Mouse (Mus musculus): ENCODE results near the gene Grin2a. TPM values are rescaled to one million over a fixed set of nuclear protein-coding genes. Genes with fewer than 3 reads are reported as not detected.

Grin2a gene
- polyA plus RNA-seq, 2 experiments, result 0.64 to 2.0 TPM

- H3K4me3 ChIP-seq (replicated peaks; ENCODE audit: low read length), result no peak overlapping the region
- no peak overlapping the region for H3K4me2 ChIP-seq (replicated peaks; ENCODE audit: low read depth, low read length, severe bottlenecking)
- DNase-seq (ENCODE audit: low spot score), result no peak
- TF ChIP-seq POLR2A (IDR thresholded peaks at IDR 0.05; ENCODE audit: borderline replicate concordance, extremely low read depth, insufficient read depth, insufficient read length), result no peak
- H3K27me3 ChIP-seq (ENCODE audit: control insufficient read depth, insufficient read depth, low read length), result no peaks in the 10 kb centered on the region
- 84% methylated on average over 6 of the region's 6 CpGs for WGBS
- no peaks in the 10 kb centered on the region for H3K36me3 ChIP-seq (ENCODE audit: control insufficient read depth, insufficient read depth, low read length)
- H3K9ac ChIP-seq (ENCODE audit: low read depth, low read length, severe bottlenecking), result no peak overlapping the region
- H3K4me1 ChIP-seq (ENCODE audit: control insufficient read depth, insufficient read depth, low read length), result no peaks in the 10 kb centered on the region
- no peaks in the 10 kb centered on the region for H3K9me3 ChIP-seq (ENCODE audit: control insufficient read depth, low read length)
- no peak for ATAC-seq (ENCODE audit: low FRiP score, low read depth)
- H3K27ac ChIP-seq (replicated peaks; ENCODE audit: low read depth, low read length), result no peak overlapping the region
Observed at GRCm38 (mm10) chr16:9904443-9904842, 90.9 kb downstream of the Grin2a start.

- Histone ChIP-seq H3K4me2 (replicated peaks; ENCODE audit: low read depth, low read length, severe bottlenecking) (no peak overlapping the region), H3K36me3 (ENCODE audit: control insufficient read depth, insufficient read depth, low read length) (no peaks in the 10 kb centered on the region), H3K27me3 (ENCODE audit: control insufficient read depth, insufficient read depth, low read length) (no peaks in the 10 kb centered on the region), H3K9ac (ENCODE audit: low read depth, low read length, severe bottlenecking) (no peak overlapping the region), H3K9me3 (ENCODE audit: control insufficient read depth, low read length) (no peaks in the 10 kb centered on the region), H3K27ac (replicated peaks; ENCODE audit: low read depth, low read length) (no peak overlapping the region), H3K4me3 (replicated peaks; ENCODE audit: low read length) (no peak overlapping the region), H3K4me1 (ENCODE audit: control insufficient read depth, insufficient read depth, low read length) (no peaks in the 10 kb centered on the region)
- ATAC-seq (ENCODE audit: low FRiP score, low read depth) (no peak), DNase-seq (ENCODE audit: low spot score) (no peak)
- WGBS, result 76% methylated on average over 5 of the region's 5 CpGs
- TF ChIP-seq POLR2A (IDR thresholded peaks at IDR 0.05; ENCODE audit: borderline replicate concordance, extremely low read depth, insufficient read depth, insufficient read length), result no peak
Observed at GRCm38 (mm10) chr16:9902680-9903463, 92.5 kb downstream of the Grin2a start.

GRCm38 (mm10) chr16:9901433-9901832 is 93.9 kb downstream of the Grin2a start:
- ATAC-seq (ENCODE audit: low FRiP score, low read depth) (no peak), DNase-seq (ENCODE audit: low spot score) (no peak)
- Histone ChIP-seq H3K9me3 (ENCODE audit: control insufficient read depth, low read length) (no peaks in the 10 kb centered on the region), H3K9ac (ENCODE audit: low read depth, low read length, severe bottlenecking) (no peak overlapping the region), H3K4me2 (replicated peaks; ENCODE audit: low read depth, low read length, severe bottlenecking) (no peak overlapping the region), H3K36me3 (ENCODE audit: control insufficient read depth, insufficient read depth, low read length) (no peaks in the 10 kb centered on the region), H3K4me3 (replicated peaks; ENCODE audit: low read length) (no peak overlapping the region), H3K27ac (replicated peaks; ENCODE audit: low read depth, low read length) (no peak overlapping the region), H3K27me3 (ENCODE audit: control insufficient read depth, insufficient read depth, low read length) (no peaks in the 10 kb centered on the region), H3K4me1 (ENCODE audit: control insufficient read depth, insufficient read depth, low read length) (no peaks in the 10 kb centered on the region)
- no peak for TF ChIP-seq POLR2A (IDR thresholded peaks at IDR 0.05; ENCODE audit: borderline replicate concordance, extremely low read depth, insufficient read depth, insufficient read length)
- WGBS, result 28% methylated on average over 1 of the region's 1 CpGs

GRCm38 (mm10) chr16:9900996-9901395 is 94.4 kb downstream of the Grin2a start:
- ATAC-seq (ENCODE audit: low FRiP score, low read depth) (no peak), DNase-seq (ENCODE audit: low spot score) (no peak)
- no peak overlapping the region for H3K27ac ChIP-seq (replicated peaks; ENCODE audit: low read depth, low read length)
- H3K9me3 ChIP-seq (ENCODE audit: control insufficient read depth, low read length), result no peaks in the 10 kb centered on the region
- H3K36me3 ChIP-seq (ENCODE audit: control insufficient read depth, insufficient read depth, low read length), result no peaks in the 10 kb centered on the region
- 74% methylated on average over 3 of the region's 3 CpGs for WGBS
- H3K9ac ChIP-seq (ENCODE audit: low read depth, low read length, severe bottlenecking), result no peak overlapping the region
- no peaks in the 10 kb centered on the region for H3K27me3 ChIP-seq (ENCODE audit: control insufficient read depth, insufficient read depth, low read length)
- H3K4me1 ChIP-seq (ENCODE audit: control insufficient read depth, insufficient read depth, low read length), result no peaks in the 10 kb centered on the region
- no peak overlapping the region for H3K4me3 ChIP-seq (replicated peaks; ENCODE audit: low read length)
- no peak for TF ChIP-seq POLR2A (IDR thresholded peaks at IDR 0.05; ENCODE audit: borderline replicate concordance, extremely low read depth, insufficient read depth, insufficient read length)
- H3K4me2 ChIP-seq (replicated peaks; ENCODE audit: low read depth, low read length, severe bottlenecking), result no peak overlapping the region

- H3K36me3 ChIP-seq (ENCODE audit: control insufficient read depth, insufficient read depth, low read length), result no peaks in the 10 kb centered on the region
- 92% methylated on average over 1 of the region's 1 CpGs for WGBS
- no peak overlapping the region for H3K4me3 ChIP-seq (replicated peaks; ENCODE audit: low read length)
- H3K4me2 ChIP-seq (replicated peaks; ENCODE audit: low read depth, low read length, severe bottlenecking), result no peak overlapping the region
- ATAC-seq (ENCODE audit: low FRiP score, low read depth), result no peak
- no peaks in the 10 kb centered on the region for H3K9me3 ChIP-seq (ENCODE audit: control insufficient read depth, low read length)
- no peaks in the 10 kb centered on the region for H3K4me1 ChIP-seq (ENCODE audit: control insufficient read depth, insufficient read depth, low read length)
- no peak overlapping the region for H3K9ac ChIP-seq (ENCODE audit: low read depth, low read length, severe bottlenecking)
- H3K27me3 ChIP-seq (ENCODE audit: control insufficient read depth, insufficient read depth, low read length), result no peaks in the 10 kb centered on the region
- no peak overlapping the region for H3K27ac ChIP-seq (replicated peaks; ENCODE audit: low read depth, low read length)
- no peak for DNase-seq (ENCODE audit: low spot score)
- TF ChIP-seq POLR2A (IDR thresholded peaks at IDR 0.05; ENCODE audit: borderline replicate concordance, extremely low read depth, insufficient read depth, insufficient read length), result no peak
Observed at GRCm38 (mm10) chr16:9900196-9900595, 95.2 kb downstream of the Grin2a start.

Measured in limb, embryonic 14.5 days (tissue).